Mouse (Mus musculus) neural tube, embryonic 15.5 days (tissue): ENCODE data around the gene Sncb. TPM values are rescaled to one million over a fixed set of nuclear protein-coding genes. Genes with fewer than 3 reads are reported as not detected.
"Not testable (repeated sequence)": the region's sequence is repeated elsewhere in the genome, so short reads cannot be mapped to it uniquely, and the experiment has no call there.

ENCODE experiments used
- ATAC-seq: fragments of 200-750 bp; cut with Nextera tagmentation; 2 replicates; pipeline ENCODE4 v1.8.0; 2017; ENCODE audit warnings: mild to moderate bottlenecking, moderate TSS enrichment, moderate library complexity; ENCODE audit not compliant: low FRiP score
- H3K27ac ChIP-seq: fragments of 300-500 bp; sonication (generic); replicated peaks from 2 replicates; pipeline ENCODE4 v1.5.1; 2015; ENCODE audit warnings: mild to moderate bottlenecking, inconsistent platforms
- H3K27me3 ChIP-seq: fragments of 300-500 bp; sonication (generic); replicated peaks from 2 replicates; pipeline ENCODE4 v1.6.1; 2015; ENCODE audit warnings: inconsistent platforms
- H3K36me3 ChIP-seq: fragments of 300-500 bp; sonication (generic); 2 replicates; pipeline ENCODE4 v1.6.1; 2015; ENCODE audit warnings: inconsistent platforms
- H3K4me1 ChIP-seq: fragments of 300-500 bp; sonication (generic); 2 replicates; pipeline ENCODE4 v1.6.1; 2015; ENCODE audit warnings: inconsistent platforms
- H3K4me2 ChIP-seq: fragments of 300-500 bp; sonication (generic); 2 replicates; pipeline ENCODE4 v1.6.1; 2015; ENCODE audit warnings: inconsistent platforms, mild to moderate bottlenecking, moderate library complexity
- H3K4me3 ChIP-seq: fragments of 300-500 bp; sonication (generic); replicated peaks from 2 replicates; pipeline ENCODE4 v1.5.1; 2015; ENCODE audit warnings: mild to moderate bottlenecking, inconsistent platforms
- H3K9ac ChIP-seq: fragments of 300-500 bp; sonication (generic); replicated peaks from 2 replicates; pipeline ENCODE4 v1.6.1; 2015; ENCODE audit warnings: mild to moderate bottlenecking, inconsistent platforms
- H3K9me3 ChIP-seq: fragments of 300-500 bp; sonication (generic); replicated peaks from 2 replicates; pipeline ENCODE4 v1.6.1; 2016; ENCODE audit warnings: inconsistent platforms
- WGBS: fragments of 180-500 bp; shearing (Covaris S2); methylation state at CpG from one replicate; pipeline ENCODE4 v1.1.7; 2015; ENCODE audit warnings: mixed read lengths; 5-methylcytosine and 5-hydroxymethylcytosine counted together
- polyA plus RNA-seq: library from polyadenylated mRNA; unstranded; fragments of >200 nt; fragmentation: Nextera tagmentation; extraction: Ambion mirVana; gene quantifications from 2 replicates; pipeline ENCODE4 v1.2.1, GENCODE M21; 2015

Sncb gene
- polyA plus RNA-seq, 1 experiment from 2014 or later = 122 TPM

GRCm38 (mm10) chr13:54797356-54797755 lies 31.0 kb upstream of the Sncb start:
- H3K36me3 ChIP-seq = no peaks in the 10 kb centered on the region
- no peak for ATAC-seq
- H3K9ac ChIP-seq = no peak overlapping the region
- no peaks in the 10 kb centered on the region for H3K9me3 ChIP-seq
- H3K4me3 ChIP-seq = no peak overlapping the region
- 42% methylated on average over 4 of the region's 4 CpGs for WGBS
- H3K27ac ChIP-seq = no peak overlapping the region
- peaks cover 15% of the 10 kb centered on the region for H3K27me3 ChIP-seq
- no peaks in the 10 kb centered on the region for H3K4me1 ChIP-seq
- H3K4me2 ChIP-seq = no peak overlapping the region

DNA sequence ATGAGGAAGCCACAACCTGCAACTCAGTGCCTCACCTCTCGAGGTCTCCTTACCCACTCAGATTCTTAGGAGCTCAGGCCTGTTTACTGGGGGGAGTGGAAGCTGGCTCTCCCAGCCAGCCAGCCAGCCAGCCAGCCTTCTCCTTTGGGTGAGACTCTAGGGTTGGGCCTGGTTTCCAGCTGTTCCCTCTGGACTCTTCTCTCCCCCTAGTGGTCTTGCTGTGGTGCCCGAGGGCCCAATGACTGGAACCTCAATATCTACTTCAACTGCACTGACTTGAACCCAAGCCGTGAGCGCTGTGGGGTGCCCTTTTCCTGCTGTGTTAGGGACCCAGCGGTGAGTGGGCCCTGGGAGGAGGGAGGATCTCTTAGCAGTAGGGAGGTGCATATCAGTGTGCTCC lies 28.4 kb upstream of the Sncb start:
- ATAC-seq = no peak
- Histone ChIP-seq H3K27ac (no peak overlapping the region), H3K36me3 (no peaks in the 10 kb centered on the region), H3K4me2 (no peak overlapping the region), H3K9ac (no peak overlapping the region), H3K27me3 (peaks cover 26% of the 10 kb centered on the region), H3K4me1 (peaks cover 14% of the 10 kb centered on the region), H3K9me3 (no peaks in the 10 kb centered on the region), H3K4me3 (no peak overlapping the region)
- 56% methylated on average over 5 of the region's 5 CpGs for WGBS

DNA sequence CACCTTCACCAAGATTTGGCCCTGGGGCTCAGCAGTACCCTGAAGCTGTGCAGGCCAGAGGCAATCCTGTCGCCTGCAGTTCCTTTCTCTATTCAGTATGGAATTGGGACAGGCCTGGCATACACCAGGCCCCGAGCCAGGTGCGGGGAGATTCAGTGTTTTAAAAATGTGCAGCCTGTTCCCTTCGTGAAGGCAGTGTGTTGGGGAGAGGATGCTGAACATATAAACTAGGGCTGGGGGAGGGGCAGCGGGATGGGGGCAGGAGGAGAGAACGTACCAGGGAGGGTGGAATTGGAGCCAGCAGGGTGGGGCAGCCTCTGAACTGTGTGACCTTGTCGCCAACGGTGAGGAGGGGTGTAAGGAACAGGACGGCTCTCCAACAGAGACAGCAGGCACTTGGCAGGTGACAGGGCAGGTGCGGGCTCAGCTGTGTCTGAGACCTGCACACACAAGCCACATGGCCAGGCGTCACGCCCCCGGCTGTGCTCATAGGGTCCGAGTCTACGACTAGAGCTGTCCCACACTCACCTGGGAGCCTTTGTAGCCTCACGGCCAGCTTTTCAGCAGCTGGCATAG lies 27.7 kb upstream of the Sncb start:
- H3K9me3 ChIP-seq = no peaks in the 10 kb centered on the region
- H3K4me1 ChIP-seq = peaks cover 21% of the 10 kb centered on the region
- H3K36me3 ChIP-seq = no peaks in the 10 kb centered on the region
- no peak overlapping the region for H3K27ac ChIP-seq
- peaks cover 26% of the 10 kb centered on the region for H3K27me3 ChIP-seq
- no peak overlapping the region for H3K9ac ChIP-seq
- H3K4me2 ChIP-seq = no peak overlapping the region
- WGBS = 75% methylated on average over 16 of the region's 16 CpGs
- no peak for ATAC-seq
- no peak overlapping the region for H3K4me3 ChIP-seq

- Histone ChIP-seq H3K9me3 (no peaks in the 10 kb centered on the region), H3K4me1 (peaks cover 25% of the 10 kb centered on the region), H3K36me3 (no peaks in the 10 kb centered on the region), H3K4me2 (no peak overlapping the region), H3K9ac (no peak overlapping the region), H3K27ac (no peak overlapping the region), H3K4me3 (no peak overlapping the region), H3K27me3 (peaks cover 14% of the 10 kb centered on the region)
- WGBS = 21% methylated on average over 21 of the region's 21 CpGs
- no peak for ATAC-seq
Measured at GRCm38 (mm10) chr13:54792259-54793230, 26.1 kb upstream of the Sncb start.

GRCm38 (mm10) chr13:54789561-54790397 lies 23.4 kb upstream of the Sncb start:
- 1% methylated on average over 38 of the region's 38 CpGs for WGBS
- peak overlapping the region; percentile 67 for H3K4me3 ChIP-seq
- peak overlapping the region; percentile 66 for H3K27ac ChIP-seq
- peak; percentile 53 for ATAC-seq
- no peaks in the 10 kb centered on the region for H3K36me3 ChIP-seq
- no peaks in the 10 kb centered on the region for H3K9me3 ChIP-seq
- peak overlapping the region; percentile 99 for H3K4me2 ChIP-seq
- H3K27me3 ChIP-seq = peaks cover 14% of the 10 kb centered on the region
- H3K9ac ChIP-seq = peak overlapping the region; percentile 66
- H3K4me1 ChIP-seq = peaks cover 25% of the 10 kb centered on the region

DNA sequence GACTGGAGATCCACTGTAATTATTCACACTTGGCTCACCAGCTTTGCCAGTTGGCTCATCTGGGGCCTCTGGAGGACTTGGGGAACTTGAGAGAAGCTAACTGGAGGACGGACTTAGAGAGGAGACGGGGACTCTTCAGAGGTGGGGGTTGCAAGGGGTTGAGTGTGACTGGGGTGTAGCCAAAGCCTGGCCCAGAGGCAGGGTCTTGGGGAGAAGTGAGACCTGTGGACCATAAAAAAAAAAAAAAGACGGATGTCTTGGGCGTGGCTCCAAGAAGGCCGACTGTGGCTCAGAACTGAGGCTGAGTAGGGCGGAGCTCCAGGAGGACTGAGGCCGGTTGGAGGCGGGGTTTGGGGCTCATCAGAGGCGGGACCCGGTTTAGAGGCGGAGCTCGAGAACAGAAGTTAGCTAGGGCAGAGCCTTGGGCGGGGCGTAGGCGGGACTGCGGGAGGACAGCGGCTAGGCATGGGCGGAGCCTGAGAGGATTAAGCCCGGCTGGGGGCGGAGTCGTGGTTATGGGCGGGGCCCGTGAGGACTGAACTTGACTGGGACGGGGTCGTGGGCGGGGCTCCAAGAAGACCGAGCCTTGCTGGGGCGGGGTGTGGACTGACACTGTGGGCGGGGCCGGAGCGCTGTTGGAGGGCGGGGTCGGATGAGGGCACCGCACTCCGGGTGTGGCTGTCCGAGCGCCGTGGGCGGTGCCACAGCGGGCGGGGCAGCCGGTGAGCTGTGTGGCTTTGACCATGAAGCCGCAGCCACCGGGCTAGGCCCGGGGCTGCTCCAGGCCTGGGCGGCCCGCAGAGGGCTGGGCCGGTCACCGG lies 22.6 kb upstream of the Sncb start, which contains the start of gene Tspan17:
TSS of gene Tspan17 (plus strand) at position 638 of the 821 bp plus-strand sequence.
- peak within 1 kb of the TSS; percentile 66 for H3K27ac ChIP-seq
- H3K9me3 ChIP-seq = no peaks in the 10 kb centered on the region
- peak within 1 kb of the TSS; percentile 67 for H3K4me3 ChIP-seq
- peaks cover 25% of the 10 kb centered on the region for H3K4me1 ChIP-seq
- H3K9ac ChIP-seq = peak within 1 kb of the TSS; percentile 66
- ATAC-seq = peak; percentile 89
- WGBS = 2% methylated on average over 47 of the region's 49 CpGs
- peaks cover 14% of the 10 kb centered on the region for H3K27me3 ChIP-seq
- peak within 1 kb of the TSS; percentile 99 for H3K4me2 ChIP-seq
- H3K36me3 ChIP-seq = no peaks in the 10 kb centered on the region

DNA sequence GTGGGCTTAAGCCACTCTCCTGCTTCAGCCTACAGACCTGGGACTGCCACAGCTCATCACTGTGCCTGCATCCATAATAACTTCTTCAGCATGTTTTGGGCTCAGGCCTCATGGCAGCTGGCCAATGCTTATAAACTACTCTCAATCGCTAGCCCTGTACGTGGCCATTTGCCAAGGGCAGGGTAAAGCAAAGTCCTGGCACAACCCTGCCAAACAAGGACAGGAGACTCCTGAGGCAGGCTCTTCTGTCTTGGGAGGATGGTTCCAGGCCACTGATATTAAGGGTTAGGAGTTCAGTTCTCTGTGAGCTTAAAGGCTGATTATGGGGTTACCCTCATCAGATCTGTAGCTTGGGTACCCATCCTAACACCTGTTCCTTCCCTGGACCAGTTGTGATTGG lies 21.2 kb upstream of the Sncb start:
- H3K9me3 ChIP-seq, H3K9ac ChIP-seq, H3K27ac ChIP-seq, H3K36me3 ChIP-seq, ATAC-seq, H3K4me2 ChIP-seq, H3K4me3 ChIP-seq: not testable (repeated sequence)
- Histone ChIP-seq H3K4me1 (peaks cover 25% of the 10 kb centered on the region), H3K27me3 (peaks cover 13% of the 10 kb centered on the region)
- 50% methylated on average over 2 of the region's 2 CpGs for WGBS

- no peak within 1 kb of the TSS for H3K27ac ChIP-seq
- ATAC-seq = no peak
- WGBS = 90% methylated on average over 4 of the region's 4 CpGs
Measured at GRCm38 (mm10) chr13:54783698-54784097, 17.3 kb upstream of the Sncb start, which contains the start of gene Eif4e1b. Eif4e1b (plus strand) TSS chr13:54783998.

DNA sequence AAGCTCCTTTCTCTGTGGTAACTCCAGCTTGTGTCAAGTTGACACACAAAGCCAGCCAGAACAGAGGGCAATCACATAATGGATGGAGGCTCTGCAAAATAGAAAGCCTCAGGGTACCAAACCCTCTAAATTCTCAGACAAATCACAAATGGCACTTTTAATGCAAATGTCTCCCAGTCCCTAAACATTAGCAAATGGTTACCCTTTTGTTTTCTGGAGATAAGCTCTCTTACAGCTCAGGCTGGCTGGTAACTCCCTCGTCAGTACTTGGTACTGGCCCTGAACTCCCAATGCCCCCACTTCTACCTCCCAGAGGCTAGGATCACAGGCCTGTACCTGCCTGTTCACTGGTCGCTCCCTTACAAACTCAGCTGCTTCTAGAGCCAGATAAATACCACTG lies 16.8 kb upstream of the Sncb start:
- Histone ChIP-seq H3K4me3 (no peak overlapping the region), H3K4me1 (peaks cover 6% of the 10 kb centered on the region; the same call in 1 of the 2 replicates), H3K27me3 (no peaks in the 10 kb centered on the region), H3K9me3 (no peaks in the 10 kb centered on the region), H3K9ac (no peak overlapping the region), H3K36me3 (no peaks in the 10 kb centered on the region), H3K27ac (no peak overlapping the region), H3K4me2 (no peak overlapping the region)
- WGBS = 41% methylated on average over 2 of the region's 2 CpGs
- ATAC-seq = no peak

More at GRCm38 (mm10) chr13:54783698-54784097, 17.3 kb upstream of the Sncb start, which contains the start of gene Eif4e1b:
- Histone ChIP-seq H3K4me2 (no peak within 1 kb of the TSS), H3K27me3 (no peaks in the 10 kb centered on the region), H3K9ac (no peak within 1 kb of the TSS), H3K36me3 (no peaks in the 10 kb centered on the region), H3K4me3 (no peak within 1 kb of the TSS), H3K9me3 (no peaks in the 10 kb centered on the region), H3K4me1 (peaks cover 6% of the 10 kb centered on the region; the same call in 1 of the 2 replicates)

- Histone ChIP-seq H3K4me3 (no peak overlapping the region), H3K27ac (no peak overlapping the region; the same call in 1 of the 2 replicates), H3K9me3 (no peaks in the 10 kb centered on the region), H3K27me3 (no peaks in the 10 kb centered on the region), H3K36me3 (no peaks in the 10 kb centered on the region), H3K9ac (no peak overlapping the region), H3K4me1 (peaks cover 6% of the 10 kb centered on the region; the same call in 1 of the 2 replicates), H3K4me2 (no peak overlapping the region)
- WGBS = 77% methylated on average over 3 of the region's 3 CpGs
- ATAC-seq = no peak
Measured at GRCm38 (mm10) chr13:54781086-54781485, 14.7 kb upstream of the Sncb start.
